Mouse (Mus musculus): ENCODE data around the gene Notch1. TPM values are rescaled to one million over a fixed set of nuclear protein-coding genes. Genes with fewer than 3 reads are reported as not detected.

Gene Notch1
- total RNA-seq, 2 experiments from 2014 or later, result 17.1 to 18.9 TPM

GRCm38 (mm10) chr2:26503661-26504575 lies 12.5 kb downstream of the Notch1 start:
- intact Hi-C loops (cut with DNase I; ENCODE audit: low total_unique reads), result no loop called here

GRCm38 (mm10) chr2:26502863-26503631 lies 13.4 kb downstream of the Notch1 start:
- no peak for DNase-seq

More at GRCm38 (mm10) chr2:26503661-26504575, 12.5 kb downstream of the Notch1 start:
- peak; percentile 79 for DNase-seq

GRCm38 (mm10) chr2:26502299-26502862 lies 14.1 kb downstream of the Notch1 start:
- peak; percentile 70 for DNase-seq
- intact Hi-C loops (cut with DNase I; ENCODE audit: low total_unique reads), result no loop called here

More at GRCm38 (mm10) chr2:26502863-26503631, 13.4 kb downstream of the Notch1 start:
- intact Hi-C loops (cut with DNase I; ENCODE audit: low total_unique reads), result no loop called here

- no peak for DNase-seq
- intact Hi-C loops (cut with DNase I; ENCODE audit: low total_unique reads), result no loop called here
Observed at GRCm38 (mm10) chr2:26501651-26502141, 14.8 kb downstream of the Notch1 start.

- intact Hi-C loops (cut with DNase I; ENCODE audit: low total_unique reads), result no loop called here
- DNase-seq, result no peak
Observed at GRCm38 (mm10) chr2:26500599-26501370, 15.7 kb downstream of the Notch1 start.

GRCm38 (mm10) chr2:26500027-26500598 lies 16.4 kb downstream of the Notch1 start:
- intact Hi-C loops (cut with DNase I; ENCODE audit: low total_unique reads), result no loop called here
- DNase-seq, result no peak

- intact Hi-C loops (cut with DNase I; ENCODE audit: low total_unique reads), result loop anchor here (5.0 kb wide), 1 partner anchor 44 kb away; no protein-coding TSS in a partner anchor
- no peak for DNase-seq
Observed at GRCm38 (mm10) chr2:26498694-26499093, 17.8 kb downstream of the Notch1 start.

GRCm38 (mm10) chr2:26497861-26498533 lies 18.5 kb downstream of the Notch1 start:
- intact Hi-C loops (cut with DNase I; ENCODE audit: low total_unique reads), result loop anchor here (5.0 kb wide), 1 partner anchor 44 kb away; no protein-coding TSS in a partner anchor
- DNase-seq, result no peak

GRCm38 (mm10) chr2:26496451-26496850 lies 20.0 kb downstream of the Notch1 start:
- intact Hi-C loops (cut with DNase I; ENCODE audit: low total_unique reads), result loop anchor here (5.0 kb wide), 1 partner anchor 46 kb away; no protein-coding TSS in a partner anchor
- DNase-seq, result no peak

GRCm38 (mm10) chr2:26495701-26496100 lies 20.8 kb downstream of the Notch1 start:
- no peak for DNase-seq
- intact Hi-C loops (cut with DNase I; ENCODE audit: low total_unique reads), result loop anchor here (5.0 kb wide), 1 partner anchor 47 kb away; no protein-coding TSS in a partner anchor

GRCm38 (mm10) chr2:26494991-26495390 lies 21.5 kb downstream of the Notch1 start:
- DNase-seq, result no peak
- intact Hi-C loops (cut with DNase I; ENCODE audit: low total_unique reads), result loop anchor here (5.0 kb wide), 1 partner anchor 47 kb away; no protein-coding TSS in a partner anchor

GRCm38 (mm10) chr2:26494396-26494795 lies 22.1 kb downstream of the Notch1 start:
- intact Hi-C loops (cut with DNase I; ENCODE audit: low total_unique reads), result no loop called here
- peak; percentile 43 for DNase-seq

- intact Hi-C loops (cut with DNase I; ENCODE audit: low total_unique reads), result no loop called here
- no peak for DNase-seq
Observed at GRCm38 (mm10) chr2:26493021-26493781, 23.3 kb downstream of the Notch1 start.

GRCm38 (mm10) chr2:26490760-26491301 lies 25.6 kb downstream of the Notch1 start:
- intact Hi-C loops (cut with DNase I; ENCODE audit: low total_unique reads), result no loop called here
- DNase-seq, result no peak

- DNase-seq, result peak; percentile 43
- intact Hi-C loops (cut with DNase I; ENCODE audit: low total_unique reads), result no loop called here
Observed at GRCm38 (mm10) chr2:26488535-26489135, 27.8 kb downstream of the Notch1 start.

GRCm38 (mm10) chr2:26487322-26488021 lies 29.0 kb downstream of the Notch1 start:
- DNase-seq, result peak; percentile 74
- intact Hi-C loops (cut with DNase I; ENCODE audit: low total_unique reads), result no loop called here
